Mouse (Mus musculus) thymus, adult 2 months (tissue): ENCODE results near the gene Olfr1411.

ENCODE experiments used
- CTCF ChIP-seq: fragments of 200-500 bp; IDR thresholded peaks from 2 replicates; pipeline ENCODE4 v1.5.1; 2012; ENCODE audit warnings: mild to moderate bottlenecking, control low read depth, low read length, moderate library complexity, borderline replicate concordance; ENCODE audit not compliant: control insufficient read depth, poor library complexity, insufficient read depth; ENCODE audit errors: extremely low read depth
- POLR2A ChIP-seq: fragments of 200-500 bp; IDR thresholded peaks from 2 replicates; pipeline ENCODE4 v1.6.1; 2012; ENCODE audit warnings: mild to moderate bottlenecking, low read length, control low read depth, moderate library complexity; ENCODE audit not compliant: control insufficient read depth, poor library complexity, insufficient read depth; ENCODE audit errors: extremely low read depth

DNA sequence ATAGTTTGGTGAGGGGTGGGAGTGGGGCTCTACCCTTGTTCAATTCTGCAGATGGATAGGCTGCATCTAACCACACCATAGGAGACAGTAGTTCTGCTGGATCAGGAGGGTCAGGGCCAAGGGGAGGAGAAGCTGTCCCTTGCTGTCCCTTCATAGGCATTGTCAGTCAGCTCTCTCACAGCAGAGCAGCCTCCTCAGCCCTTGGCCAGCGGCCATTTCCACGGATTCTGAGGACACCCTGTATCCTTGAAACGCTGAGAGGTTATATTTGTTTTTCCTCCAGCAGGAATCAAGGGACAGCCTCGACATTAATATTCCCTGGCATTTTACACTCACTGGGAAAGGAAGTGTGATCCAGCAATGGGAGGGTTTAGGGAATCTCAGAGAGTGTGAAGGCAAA lies 24.1 kb downstream of the Olfr1411 start:
- TF ChIP-seq CTCF, result no peak
- TF ChIP-seq POLR2A, result no peak
